Mouse (Mus musculus): Measurements from ENCODE around the gene Pde10a.

GRCm38 (mm10) chr17:8798531-8799295, 273.5 kb downstream of the Pde10a start:
- TF ChIP-seq CTCF (IDR thresholded peaks at IDR 0.05; ENCODE audit: control insufficient read depth, insufficient read depth, insufficient replicate concordance, low read depth, low read length) (no peak), POLR2A (IDR thresholded peaks at IDR 0.05; ENCODE audit: control insufficient read depth, low read depth, low read length) (no peak)
